Mouse (Mus musculus) inflammation-experienced regulatory T-cells, adult 6 months (primary cell): ENCODE data around the gene Acsbg2. TPM values are rescaled to one million over a fixed set of nuclear protein-coding genes. Genes with fewer than 3 reads are reported as not detected.

ENCODE experiments used
- ATAC-seq: one replicate; pipeline ENCODE4 v1.8.0; 2017
- polyA plus RNA-seq, 3 experiments: library from polyadenylated mRNA; unstranded; fragments of 100-300 nt; shearing (Covaris generic); gene quantifications; one replicate each; pipeline ENCODE4 v1.2.1; 2017

Acsbg2 gene
- polyA plus RNA-seq, 3 experiments from 2014 or later, result not detected

DNA sequence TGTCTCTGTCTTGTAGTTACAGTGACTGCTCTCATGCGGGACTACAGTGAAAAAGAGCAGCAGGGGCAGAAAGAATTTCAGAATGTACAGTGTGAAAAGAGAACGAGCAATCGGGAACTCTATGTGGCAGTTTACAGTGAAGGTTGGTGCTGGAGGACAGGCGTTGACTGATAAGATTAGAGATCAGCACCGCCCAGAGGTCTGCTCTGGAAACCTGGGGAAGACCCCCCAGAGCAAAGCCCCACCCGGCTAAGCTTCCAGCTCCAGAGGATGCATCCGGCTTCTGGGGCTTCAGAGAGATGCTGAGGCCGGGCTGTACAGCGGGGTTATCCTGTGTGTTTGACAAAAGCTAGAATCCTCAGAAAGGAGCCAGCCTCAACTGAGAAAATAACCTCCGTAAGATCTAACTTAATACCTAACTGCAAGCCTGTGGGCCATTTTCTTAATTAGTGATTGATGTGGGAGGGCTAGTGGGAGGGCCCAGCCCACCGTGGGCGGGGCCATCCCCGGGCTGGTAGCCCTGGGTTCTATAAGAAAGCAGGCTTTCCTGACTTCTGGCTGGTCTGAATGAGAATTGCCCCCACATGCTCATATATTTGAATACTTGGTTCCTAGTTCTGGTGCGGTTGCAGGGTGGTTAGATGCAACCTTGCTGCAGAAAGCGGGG is 3.8 kb downstream of the Acsbg2 start:
- ATAC-seq, result no peak

- no peak for ATAC-seq
These were observed 4.7 kb downstream of the Acsbg2 start for GRCm38 (mm10) chr17:56869481-56869977.

DNA sequence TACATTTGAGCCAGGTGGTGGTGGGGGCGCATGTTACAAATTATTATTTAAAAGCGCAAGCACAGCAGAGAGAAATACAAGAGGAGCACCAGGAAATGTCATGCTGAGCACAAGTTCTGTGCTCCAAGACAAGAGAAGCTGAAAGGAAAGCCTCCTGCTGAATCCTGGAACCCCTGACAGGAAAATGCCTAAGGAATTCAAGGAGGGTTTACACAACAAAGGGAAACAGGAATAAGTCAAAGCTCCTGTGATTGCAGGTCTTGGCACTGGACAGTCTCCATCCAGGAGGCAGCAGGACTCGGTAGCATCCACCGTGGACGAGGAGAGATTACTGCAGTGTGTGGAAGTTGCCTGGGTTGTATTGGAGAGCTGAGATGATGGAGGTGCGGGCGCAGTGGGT is 8.2 kb downstream of the Acsbg2 start:
- ATAC-seq, result no peak

DNA sequence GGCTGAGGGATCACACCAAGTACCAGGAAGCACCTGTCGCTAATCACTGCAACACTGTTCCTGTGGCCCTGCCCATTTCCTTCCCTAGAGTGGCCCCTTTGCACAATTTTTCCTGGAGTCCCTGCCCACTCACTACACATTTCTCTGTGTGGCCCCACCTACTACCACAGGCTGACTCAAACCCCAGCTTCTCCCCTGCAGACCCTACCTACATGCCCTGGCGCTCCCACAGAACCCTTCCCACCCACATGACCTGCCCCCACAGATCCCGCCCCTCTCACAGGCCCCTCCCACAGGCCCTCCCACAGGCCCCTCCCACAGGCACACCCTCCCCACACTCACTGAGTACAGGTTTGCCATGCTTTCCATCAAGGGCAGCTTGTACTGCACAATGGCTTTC is 13.1 kb downstream of the Acsbg2 start:
- no peak for ATAC-seq

- no peak for ATAC-seq
These were observed 15.3 kb downstream of the Acsbg2 start for GRCm38 (mm10) chr17:56858922-56859321.

DNA sequence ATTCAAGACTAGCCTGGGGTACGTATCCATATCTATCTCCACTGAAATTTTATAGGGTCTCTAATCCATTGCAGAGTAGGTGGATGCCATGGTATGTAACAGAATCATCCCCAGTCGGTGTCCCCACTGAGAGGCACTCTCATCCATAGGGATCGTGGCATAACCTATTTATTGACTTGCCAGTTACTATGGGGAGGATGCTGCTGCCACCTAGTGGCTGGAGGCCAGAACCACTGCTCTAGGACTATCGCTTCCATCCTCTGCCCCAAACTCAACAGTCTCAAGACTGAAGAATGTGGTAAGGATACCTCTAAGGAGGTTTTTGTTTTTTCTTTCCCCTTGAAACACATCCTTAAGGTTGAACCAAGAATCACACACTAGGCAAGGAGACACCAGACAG is 16.0 kb downstream of the Acsbg2 start:
- ATAC-seq, result peak; percentile 54

GRCm38 (mm10) chr17:56855421-56855820 is 18.8 kb downstream of the Acsbg2 start:
- no peak for ATAC-seq

GRCm38 (mm10) chr17:56851167-56851566 is 23.1 kb downstream of the Acsbg2 start:
- no peak for ATAC-seq

DNA sequence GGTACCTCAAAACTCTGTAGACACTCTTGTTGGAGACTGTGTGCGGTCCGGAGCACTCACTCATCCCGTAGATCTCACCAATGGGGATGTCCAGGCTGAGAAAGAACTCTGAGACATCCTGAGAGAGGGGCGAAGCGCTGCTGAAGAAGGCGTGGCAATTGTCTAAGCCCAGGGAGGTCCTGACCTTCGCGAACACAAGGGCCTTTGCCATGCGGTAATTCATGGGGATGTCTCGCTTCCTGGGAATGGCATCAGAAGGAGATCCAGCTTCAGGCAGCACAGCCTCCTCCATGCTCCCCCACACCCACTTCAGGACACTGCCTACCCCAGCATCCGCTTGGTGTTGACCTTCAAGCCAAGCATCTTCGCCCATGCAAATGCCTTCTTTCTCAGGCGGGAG is 24.5 kb downstream of the Acsbg2 start:
- ATAC-seq, result no peak

- no peak for ATAC-seq
These were observed 25.5 kb downstream of the Acsbg2 start for GRCm38 (mm10) chr17:56848785-56849184.

DNA sequence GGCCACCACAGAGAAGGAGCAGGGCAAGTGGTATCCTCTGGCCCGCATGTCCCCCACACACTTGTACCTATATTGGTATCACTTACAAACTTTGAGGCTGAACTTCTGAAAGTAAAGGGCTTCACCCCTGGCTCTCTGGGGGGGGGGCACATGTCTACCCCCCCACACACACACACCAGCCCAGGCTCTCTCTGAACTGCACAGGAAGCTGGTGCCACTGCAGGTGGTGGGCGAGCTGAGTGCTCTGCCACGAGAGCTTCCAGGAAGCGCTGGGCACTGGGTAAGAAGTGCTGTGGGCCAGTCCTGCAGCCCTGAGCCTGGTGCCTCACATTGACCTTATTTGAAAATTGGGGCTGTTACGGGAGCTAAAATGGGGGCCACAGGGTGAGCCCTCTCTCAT is 30.6 kb downstream of the Acsbg2 start:
- peak; percentile 54 for ATAC-seq

DNA sequence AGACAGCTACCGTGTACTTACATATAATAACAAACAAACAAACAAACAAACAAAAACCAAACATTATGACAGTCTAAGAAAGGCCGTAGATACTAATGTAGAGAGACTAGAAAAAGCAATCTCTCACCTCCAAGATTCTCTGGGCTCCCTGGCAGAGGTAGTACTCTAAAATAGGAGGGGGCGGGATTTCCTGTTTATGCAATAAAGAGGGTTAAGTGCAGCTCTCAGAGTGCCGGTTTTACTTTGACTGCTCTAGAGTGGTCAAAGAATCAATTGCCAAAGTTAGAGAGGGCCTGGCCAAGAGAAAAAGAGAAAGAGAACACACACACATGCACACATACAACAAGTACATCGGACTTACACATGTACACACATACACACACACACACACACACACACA is 32.1 kb downstream of the Acsbg2 start:
- ATAC-seq, result peak; percentile 67

GRCm38 (mm10) chr17:56840524-56840923 is 33.7 kb downstream of the Acsbg2 start:
- no peak for ATAC-seq

DNA sequence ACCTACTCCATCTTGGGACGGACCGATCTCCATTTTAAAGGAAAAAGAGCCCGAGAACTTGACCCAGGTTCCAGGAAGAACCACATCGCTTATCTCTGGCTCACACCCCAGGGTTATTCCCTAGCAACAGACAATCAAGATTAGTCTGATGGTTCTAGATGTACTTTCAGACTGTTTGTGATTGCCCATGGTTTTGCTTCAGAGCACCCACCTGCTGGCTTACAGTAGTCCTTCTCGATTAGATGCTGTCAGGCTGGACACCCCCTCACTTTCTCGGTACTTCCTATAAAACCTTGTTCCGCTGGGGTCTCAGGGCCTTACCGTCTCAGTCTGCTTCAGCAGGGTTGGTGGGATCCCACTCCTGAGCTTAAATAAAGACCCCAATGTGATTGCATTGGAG is 37.9 kb downstream of the Acsbg2 start:
- ATAC-seq, result no peak

DNA sequence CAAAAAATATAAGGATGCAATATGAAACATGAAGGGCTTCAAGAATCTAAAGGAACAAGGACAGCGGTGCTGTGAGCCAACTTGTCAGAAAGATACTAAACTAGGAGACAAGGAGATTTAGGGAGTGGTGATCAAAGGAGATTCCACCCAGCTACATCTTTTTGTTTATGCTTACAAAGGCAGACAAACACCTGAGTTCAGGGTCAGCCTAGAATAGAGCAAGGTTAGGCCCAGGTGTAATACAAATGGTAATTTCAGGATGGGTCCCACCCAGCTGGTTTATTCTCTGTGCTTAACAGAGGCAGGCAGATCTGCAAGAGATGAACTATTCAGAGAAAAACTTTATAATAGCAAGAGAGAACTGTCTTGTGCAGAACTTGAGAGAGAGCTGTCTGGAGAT is 40.9 kb downstream of the Acsbg2 start:
- no peak for ATAC-seq

GRCm38 (mm10) chr17:56832918-56833317 is 41.3 kb downstream of the Acsbg2 start:
- ATAC-seq, result no peak

DNA sequence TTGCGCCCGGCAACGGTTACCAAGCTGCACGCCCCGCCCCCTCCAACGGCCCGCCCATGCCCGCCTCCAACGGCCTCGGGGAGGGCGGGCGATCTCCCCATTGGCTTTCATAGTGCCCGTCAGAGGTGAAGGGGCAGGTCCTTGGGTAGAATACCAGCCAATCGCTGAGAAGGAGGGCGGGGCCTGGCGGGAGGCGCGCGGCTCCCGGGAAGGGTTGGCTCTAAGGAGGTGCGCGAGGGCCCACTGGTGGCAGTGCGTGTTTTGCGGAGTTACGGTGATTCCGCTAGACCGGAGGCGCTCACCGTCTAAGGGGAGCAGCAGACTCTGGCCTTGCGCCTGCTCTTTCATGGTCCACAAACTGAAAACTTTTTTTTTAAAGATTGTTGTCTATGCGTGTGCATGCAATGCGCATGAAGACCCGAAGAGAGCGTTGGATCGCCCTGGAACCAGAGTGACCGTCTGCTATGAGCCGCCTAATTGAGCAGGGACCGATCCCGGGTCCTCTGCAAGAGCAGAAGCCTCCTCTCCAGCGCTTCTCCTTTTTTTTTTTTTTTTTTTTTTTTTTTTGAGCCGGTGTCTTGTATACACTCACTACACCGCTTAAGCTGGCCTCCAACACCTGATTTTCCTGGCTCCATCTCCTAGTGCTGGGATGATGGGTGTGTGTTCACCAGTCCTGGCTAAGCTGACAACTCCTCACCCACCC is 43.0 kb downstream of the Acsbg2 start:
- peak; percentile 100 for ATAC-seq

- ATAC-seq, result no peak
These were observed 43.7 kb downstream of the Acsbg2 start, which contains the start of gene Rfx2 for GRCm38 (mm10) chr17:56830411-56831110. Rfx2 (minus strand) TSS chr17:56831013.

GRCm38 (mm10) chr17:56829795-56830194 is 44.5 kb downstream of the Acsbg2 start:
- no peak for ATAC-seq

DNA sequence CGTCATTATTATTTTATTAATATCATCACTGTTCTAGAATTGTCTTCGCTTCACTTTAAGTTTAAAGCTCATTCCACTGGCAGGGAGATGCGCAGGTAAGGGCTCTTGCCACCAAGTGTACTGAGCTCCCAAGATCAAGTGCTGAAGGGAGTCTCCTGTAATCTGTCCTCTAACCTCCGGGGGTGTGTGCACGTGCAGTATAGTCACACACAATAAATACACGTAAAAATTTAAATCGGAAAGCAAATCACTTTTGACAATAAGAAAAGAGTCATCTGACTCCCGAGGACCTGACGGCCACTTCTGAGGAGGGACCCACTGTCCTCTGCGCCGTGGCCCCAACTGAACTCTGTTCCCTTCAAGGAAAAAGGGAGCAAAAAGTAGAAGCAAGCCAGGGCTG is 45.1 kb downstream of the Acsbg2 start:
- no peak for ATAC-seq

GRCm38 (mm10) chr17:56826718-56827117 is 47.5 kb downstream of the Acsbg2 start:
- ATAC-seq, result no peak

- ATAC-seq, result no peak
These were observed 50.9 kb downstream of the Acsbg2 start for GRCm38 (mm10) chr17:56823352-56823751.

DNA sequence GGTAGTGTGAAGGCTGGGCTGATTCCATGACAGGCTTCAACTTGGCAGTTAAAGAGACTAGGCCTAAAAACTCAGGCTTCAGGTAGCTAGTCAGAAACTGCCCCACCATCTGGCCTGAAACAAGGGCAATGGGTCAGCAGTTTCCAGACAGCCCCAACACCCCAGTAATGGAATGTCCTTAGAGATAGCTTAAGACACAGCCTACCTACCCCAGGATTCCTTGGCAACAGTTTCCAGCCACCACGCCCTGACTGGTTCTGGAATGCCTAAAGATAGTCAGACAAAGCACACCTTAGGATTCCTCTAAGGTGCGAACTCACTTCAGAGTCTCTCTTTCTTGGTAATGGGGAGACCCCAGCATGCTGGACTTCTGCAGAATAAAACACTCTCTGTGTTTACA is 51.9 kb downstream of the Acsbg2 start:
- ATAC-seq, result no peak

DNA sequence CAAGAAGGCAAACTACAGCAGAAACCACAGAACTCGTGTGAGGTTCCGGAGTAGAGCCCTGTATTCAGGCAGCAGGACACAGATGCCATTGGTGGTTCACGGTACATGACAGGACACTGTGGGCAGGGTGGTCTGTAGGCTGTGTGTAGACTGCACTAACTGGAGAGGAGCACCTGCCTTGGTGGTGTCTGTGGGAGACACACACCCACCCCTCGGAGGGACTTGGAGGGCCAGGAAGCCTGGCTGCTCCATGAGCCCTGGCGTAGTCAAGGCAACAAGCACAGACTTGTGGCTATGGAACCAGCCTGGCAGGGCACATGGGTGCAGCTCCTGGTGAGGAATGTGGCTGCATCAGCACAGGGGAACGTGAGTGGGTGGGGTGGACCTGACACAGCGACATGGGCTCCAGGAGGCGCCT is 54.5 kb downstream of the Acsbg2 start:
- peak; percentile 94 for ATAC-seq
